Mouse (Mus musculus) urinary bladder, postnatal 4 days (tissue): ENCODE data around the gene Camta1.

ENCODE experiments used
- DNase-seq, 2 experiments: peaks; one replicate each; pipeline ENCODE4 v3.0.0; 2021 to 2022; ENCODE audit warnings: low spot score in 2 of 2

Gene Camta1

DNA sequence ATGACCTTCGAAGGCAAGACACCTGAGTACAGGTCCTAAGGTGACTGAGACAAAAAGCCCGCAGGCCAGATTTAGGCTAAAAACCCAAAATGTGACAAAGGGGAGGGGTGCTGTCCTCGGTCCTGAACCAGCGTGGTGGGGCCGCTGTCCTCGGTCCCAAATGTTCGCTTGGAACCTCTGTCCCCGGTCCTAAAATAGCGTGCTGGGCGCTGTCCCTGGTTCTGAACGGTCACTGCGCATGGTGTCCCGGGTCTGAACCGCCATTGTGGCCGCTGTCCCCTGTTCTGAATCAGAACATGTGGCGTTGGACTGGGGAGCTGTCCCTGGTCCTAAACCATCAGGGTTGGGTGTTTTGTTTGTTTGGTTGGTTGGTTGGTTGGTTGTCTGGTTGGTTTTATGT lies 257.2 kb downstream of the Camta1 start:
- peak; percentile 81 to 91 for DNase-seq

DNA sequence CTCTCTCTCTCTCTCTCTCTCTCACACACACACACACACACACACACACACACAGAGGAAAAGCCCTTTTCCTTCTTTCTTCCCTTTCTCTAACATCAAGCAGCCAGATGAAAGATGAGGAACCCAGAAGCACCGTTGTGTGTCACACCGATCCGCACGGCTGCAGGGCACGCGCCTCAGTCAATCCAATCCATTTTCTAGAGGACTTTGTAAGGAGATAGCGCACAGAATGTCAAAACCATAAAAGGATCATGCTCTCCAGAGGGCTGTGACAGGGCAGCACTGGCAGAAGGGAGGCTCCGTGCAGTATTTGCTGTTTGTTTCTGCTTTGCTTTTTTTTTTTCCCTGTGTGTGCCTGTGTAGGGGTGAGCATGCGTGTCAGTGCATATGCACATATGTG lies 258.1 kb downstream of the Camta1 start:
- DNase-seq = no peak

DNA sequence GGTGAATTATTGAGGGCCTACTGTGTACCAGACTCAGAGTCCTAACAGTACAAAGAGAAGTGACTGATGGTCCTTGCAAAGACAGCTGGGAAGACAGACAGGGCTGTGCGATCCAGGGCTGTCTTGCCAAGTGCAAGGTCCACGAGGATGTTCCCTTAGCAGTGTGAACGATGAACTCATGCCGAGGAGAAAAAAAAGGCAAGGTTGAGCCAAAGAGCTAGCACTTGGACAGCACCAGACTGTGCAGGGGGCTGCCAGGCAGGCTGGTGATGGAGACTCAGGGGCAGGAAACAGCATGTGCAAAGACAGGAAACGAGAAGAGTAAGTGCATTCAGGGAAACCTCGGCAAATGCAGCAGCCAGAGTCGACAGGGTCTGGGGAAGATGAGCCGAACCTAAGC lies 266.6 kb downstream of the Camta1 start:
- no peak for DNase-seq

DNA sequence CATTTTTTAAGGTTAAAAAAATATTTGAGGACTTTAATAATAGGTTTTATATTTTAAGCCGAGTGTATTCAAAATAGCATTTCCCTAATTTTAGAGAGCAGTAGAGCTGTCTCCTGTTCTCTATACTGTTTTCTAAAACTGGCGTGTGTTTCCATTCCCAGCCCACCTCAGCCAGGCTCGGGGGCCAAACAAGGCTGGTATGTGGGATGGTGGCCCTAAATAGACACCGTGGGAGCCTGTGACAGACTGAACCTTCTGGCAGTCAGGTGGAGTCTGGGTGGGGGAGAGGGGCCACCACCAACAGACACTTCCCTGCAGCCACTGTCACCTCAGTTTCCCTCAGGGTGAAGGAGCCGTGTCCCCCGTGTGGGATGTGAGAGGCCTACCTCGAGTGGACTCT lies 268.6 kb downstream of the Camta1 start:
- DNase-seq = no peak

GRCm38 (mm10) chr4:151586074-151586473 lies 275.6 kb downstream of the Camta1 start:
- DNase-seq = no peak

DNA sequence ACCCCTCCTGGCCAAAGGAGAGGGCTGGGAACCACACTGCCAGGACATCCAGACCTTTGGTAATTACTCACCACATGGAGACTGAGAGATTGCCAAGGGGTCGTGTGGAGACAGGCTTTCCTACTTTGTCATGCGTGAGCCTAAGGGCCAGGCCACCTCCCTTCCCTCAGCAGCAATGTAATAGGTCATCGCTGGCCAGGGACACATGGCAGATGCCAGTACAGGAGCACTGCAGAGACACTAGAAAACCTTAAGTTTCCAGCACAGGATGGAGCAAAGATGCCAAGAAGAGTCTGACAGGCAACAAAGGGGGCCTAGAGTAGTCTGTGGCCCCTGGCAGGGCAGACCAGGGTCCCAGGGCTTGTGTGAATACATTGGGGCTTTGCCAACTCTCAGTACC lies 283.7 kb downstream of the Camta1 start:
- no peak for DNase-seq

GRCm38 (mm10) chr4:151576291-151577108 lies 285.2 kb downstream of the Camta1 start:
- no peak for DNase-seq

GRCm38 (mm10) chr4:151572716-151573115 lies 289.0 kb downstream of the Camta1 start:
- no peak for DNase-seq

DNA sequence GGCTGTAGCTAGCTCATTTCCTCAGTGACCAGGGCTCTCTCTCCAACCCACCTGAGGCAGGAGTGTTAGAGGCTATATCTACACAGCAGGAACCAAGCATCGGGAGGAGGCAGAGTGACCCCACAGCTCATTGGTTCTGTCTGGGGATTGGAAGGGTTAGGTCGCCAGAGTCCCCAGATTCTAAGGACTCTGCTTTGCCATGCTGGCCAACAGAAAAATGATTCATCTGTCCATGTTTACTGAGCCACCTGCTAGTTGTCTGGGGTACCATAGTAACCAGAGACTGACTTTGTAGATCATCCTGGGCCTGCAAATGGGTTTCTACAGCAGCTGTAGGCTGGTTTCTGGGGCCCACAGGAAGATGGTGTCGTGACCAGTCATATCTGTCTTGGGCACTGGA lies 292.1 kb downstream of the Camta1 start:
- DNase-seq = no peak

- no peak for DNase-seq
Observed at GRCm38 (mm10) chr4:151568887-151569286, 292.8 kb downstream of the Camta1 start.

GRCm38 (mm10) chr4:151567105-151567504 lies 294.6 kb downstream of the Camta1 start:
- no peak for DNase-seq

GRCm38 (mm10) chr4:151555505-151555904 lies 306.2 kb downstream of the Camta1 start:
- no peak for DNase-seq

DNA sequence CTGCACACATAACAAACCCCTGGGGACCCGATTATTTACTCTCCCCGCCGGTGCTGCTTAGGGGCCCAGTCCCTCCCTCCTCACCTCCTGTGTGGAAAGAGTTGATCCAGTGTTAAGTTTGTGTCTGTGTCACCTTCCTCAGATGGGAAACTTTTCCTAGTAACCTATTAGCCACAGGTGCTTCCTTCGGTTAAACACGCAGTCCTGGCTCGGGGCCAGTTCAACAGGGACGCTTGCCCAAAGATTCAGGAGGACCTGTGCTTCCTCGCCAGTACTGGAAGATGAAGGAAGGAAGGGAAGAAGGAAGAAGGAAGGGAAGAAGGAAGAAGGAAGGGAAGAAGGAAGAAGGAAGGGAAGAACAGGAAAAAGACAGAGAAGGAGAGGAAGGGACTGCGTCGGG lies 312.2 kb downstream of the Camta1 start:
- no peak for DNase-seq

DNA sequence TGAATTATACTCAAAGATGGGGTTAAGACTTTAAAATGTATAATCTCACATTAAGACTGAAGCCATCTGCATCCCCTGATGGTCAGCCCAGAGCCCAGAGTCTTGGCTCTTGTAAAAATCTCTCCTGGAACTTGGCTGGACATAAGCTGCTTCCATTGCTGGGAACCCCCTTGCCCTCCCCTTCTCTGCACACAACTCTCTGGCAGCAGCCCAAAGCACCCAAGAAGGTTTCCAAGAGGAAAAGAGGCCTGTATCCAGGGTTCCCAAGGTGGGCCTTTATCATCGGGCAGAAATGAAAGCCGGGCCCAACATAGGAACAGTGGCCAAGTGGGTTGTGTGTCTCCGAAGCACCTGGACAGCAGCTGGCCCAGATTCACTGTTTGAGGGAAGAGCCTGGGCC lies 316.2 kb downstream of the Camta1 start:
- no peak for DNase-seq

DNA sequence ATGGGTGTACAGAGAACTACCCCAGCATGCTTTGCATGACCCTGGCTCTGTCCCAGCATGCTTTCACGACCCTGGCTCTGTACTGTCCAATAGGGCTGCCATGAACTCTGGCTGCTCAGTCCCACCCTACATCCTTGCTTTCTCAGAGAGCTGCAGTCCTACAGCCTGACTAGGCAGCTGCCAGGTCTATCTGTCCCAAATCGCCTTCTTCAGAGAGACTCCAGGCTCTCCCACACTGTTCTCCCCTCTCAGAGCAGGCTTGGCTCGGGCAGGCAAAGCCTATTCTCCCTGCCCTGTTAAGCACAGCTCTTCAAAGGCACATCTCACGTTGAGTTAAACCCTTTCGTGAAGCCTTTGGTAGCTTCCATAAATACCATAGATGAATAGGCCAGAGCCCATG lies 317.5 kb downstream of the Camta1 start:
- DNase-seq = no peak

DNA sequence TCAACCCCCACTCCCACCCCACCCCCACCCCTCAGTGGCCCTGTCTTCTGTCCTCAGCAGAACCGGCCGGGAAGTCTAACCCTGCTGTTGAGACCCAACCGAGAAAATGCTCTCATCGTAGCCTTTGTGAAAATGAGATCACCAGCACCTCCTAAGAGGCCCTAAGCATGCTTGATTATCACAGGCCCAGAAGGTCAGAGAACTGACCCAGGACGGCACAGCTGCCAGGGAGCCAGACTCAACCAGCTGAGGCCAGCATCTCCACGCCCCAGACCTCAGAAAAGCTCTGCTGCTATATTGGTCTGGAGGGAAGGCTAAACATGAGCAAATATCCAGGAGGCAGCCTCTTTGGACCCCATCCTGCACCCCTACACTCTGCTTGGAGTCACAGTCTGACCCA lies 321.1 kb downstream of the Camta1 start:
- DNase-seq = no peak

DNA sequence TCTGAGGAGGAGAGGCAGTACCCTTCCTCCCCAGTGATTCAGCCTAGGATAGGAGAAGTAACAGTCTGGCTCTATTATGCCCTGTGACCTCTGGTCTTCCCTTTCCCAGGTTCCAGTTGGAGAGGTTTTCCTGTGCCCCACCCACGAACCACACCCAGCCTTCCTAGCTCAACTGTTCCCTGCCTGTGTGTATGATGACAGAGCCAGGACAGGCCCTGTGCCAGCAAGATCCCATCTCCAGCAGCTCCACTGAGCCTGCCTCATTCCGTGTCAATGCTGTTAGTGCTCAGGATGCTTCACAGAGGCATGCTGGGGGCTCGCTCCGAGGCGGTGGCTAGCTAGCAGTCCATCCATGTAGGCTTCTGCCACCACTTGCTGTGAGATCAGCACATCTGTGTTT lies 321.8 kb downstream of the Camta1 start:
- DNase-seq = no peak

DNA sequence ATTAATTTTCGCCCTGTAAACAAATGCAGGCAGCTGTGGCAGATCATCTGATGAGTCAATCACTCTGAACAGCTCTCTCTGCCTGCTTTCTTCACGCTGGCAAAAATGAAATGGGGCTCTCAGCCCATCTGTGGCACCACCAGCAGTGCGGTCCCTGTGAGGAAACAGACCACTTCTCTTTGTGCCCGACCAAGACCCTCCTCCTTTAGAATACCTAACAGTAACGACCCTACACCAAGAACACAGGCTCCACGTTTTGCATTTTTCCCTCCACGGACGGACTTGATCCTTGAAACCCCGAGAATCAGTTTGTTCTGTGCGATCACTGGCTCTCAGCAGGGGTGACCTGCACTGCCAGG lies 322.5 kb downstream of the Camta1 start:
- no peak for DNase-seq

GRCm38 (mm10) chr4:151538446-151539166 lies 323.1 kb downstream of the Camta1 start:
- no peak for DNase-seq

DNA sequence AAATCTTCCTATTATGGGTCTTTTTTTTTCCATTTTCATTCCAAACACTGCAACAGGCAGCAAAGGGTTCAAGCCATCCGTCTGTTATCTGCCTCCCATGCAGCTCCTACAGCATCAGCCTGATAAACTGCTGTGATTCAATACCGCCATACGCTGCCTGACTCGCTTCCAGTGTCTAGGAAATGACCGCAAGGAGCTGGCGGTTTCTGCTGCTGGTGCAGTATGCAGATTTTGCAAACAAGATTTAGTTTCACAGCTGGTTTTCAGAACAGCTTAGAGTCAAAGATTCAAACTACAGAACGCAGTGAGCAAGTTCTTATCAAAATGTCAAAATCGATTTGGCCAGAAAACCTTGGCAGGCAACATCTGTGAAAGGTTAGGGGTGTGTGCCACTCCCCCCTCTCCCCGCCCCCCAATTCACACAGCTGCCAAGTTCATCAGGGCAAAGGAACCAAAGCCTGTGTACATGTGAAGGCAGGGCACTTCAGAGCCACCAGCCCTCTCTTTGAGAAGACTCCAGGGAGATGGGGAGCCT lies 325.7 kb downstream of the Camta1 start:
- no peak for DNase-seq

GRCm38 (mm10) chr4:151533451-151533850 lies 328.2 kb downstream of the Camta1 start:
- no peak for DNase-seq

GRCm38 (mm10) chr4:151528436-151528835 lies 333.2 kb downstream of the Camta1 start:
- no peak for DNase-seq

DNA sequence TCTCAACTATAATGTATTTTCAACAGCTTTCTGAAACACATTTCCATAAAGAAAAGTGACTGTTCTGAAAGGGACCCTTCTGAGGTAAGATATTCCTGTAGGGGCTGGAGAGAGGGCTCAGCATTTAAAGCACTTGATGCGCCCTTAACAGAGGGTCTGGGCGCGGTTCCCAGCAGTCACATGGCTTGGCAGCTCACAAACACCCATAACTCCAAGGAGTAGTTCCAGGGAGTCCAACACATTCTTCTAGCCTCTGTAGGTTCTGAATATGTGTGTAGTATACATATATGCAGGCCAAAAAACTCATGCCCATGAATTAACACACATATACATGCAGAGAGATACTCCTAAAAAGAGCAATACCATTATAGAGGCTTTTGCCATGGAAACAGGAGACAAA lies 333.9 kb downstream of the Camta1 start:
- no peak for DNase-seq
